Mouse (Mus musculus): ENCODE results near the gene Tmem245.
"Not testable (repeated sequence)": the region's sequence is repeated elsewhere in the genome, so short reads cannot be mapped to it uniquely, and the experiment has no call there.

Gene Tmem245

DNA sequence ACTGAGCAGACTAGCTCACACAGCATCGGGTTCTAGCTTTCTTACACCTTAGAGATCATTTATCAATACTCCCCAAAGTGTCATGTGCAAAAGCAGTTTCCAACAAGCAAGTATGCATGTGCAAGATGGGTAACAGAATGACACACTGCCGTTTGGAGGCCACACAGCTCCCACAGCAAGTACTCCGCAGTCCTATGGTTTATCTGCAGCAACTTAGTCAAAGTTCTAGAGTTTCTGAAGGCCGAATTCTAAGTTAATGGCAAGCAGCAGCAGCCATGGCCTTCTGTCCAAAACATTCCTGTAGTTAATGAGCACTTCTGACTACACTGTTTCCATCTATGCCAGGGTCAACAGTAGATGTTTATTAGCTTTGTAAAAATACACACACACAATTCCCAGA lies 20.3 kb downstream of the Tmem245 start:
- DNase-seq (ENCODE audit: low spot score) = no peak

DNA sequence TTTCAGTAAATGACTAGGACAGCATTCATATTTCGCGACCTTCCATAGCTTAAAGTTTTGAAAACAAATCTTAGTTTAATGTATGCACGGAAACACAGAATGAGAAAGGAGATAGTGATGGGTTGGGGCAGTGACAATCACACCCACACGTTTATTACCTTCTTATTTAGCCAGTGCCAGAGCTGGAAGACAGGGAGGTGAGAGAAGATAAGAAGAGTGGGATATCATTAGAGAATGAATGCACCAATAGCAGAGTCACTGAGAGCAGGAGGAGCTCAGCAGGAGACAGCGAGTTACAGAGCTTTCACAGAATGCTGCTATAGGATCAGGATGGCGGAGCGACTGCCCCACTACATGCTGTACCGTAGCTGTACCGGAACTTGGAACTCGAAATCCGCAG lies 25.0 kb downstream of the Tmem245 start:
- DNase-seq (ENCODE audit: low spot score) = no peak

DNA sequence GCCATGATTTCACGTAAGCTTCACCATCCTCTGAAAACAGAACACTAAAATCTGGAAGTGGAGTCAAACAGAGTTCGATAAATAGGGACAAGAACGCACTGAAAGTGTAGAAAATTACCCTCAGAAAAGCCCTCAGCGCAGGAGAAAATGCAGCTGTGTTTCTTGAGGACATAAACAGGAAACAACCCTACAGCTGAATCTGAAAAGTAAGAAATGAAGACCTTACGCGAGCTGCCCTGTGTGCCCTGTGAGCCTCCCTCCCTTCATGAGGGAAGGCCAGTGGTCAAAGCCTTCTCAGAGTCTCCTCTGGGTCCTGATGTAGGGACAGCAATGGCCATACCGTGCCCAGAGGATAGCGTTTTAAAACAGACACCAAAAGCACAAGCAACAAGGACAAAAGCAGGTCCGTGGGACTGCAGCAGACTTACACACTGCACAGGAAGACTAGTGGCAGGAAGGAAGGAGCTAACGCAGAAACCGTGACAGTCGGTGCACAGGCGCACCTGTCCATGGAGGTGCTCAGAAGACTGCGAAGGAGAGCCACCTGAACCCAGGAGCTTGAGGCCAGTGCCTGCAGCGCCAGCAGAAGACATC lies 31.4 kb downstream of the Tmem245 start:
- no peak for DNase-seq (ENCODE audit: low spot score)

DNA sequence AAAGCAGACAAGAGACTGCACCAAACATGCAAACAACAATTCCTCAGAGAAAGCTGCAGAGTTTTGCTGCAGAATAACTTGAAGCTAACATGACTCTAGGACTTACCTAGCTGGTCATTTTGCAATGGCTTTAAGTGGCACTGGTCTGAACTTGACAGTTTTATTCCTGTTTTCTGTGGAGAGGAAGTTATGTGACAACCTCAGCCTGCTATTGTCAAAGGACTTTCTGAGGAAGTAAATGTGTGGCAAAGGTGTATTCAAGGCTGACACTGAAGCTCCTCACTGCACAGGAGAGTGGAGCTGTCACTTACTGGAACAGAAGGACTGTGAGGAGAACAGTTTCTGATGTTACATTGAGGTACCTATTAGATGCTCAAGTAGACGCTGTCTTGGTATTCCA lies 32.5 kb downstream of the Tmem245 start:
- DNase-seq (ENCODE audit: low spot score) = no peak

DNA sequence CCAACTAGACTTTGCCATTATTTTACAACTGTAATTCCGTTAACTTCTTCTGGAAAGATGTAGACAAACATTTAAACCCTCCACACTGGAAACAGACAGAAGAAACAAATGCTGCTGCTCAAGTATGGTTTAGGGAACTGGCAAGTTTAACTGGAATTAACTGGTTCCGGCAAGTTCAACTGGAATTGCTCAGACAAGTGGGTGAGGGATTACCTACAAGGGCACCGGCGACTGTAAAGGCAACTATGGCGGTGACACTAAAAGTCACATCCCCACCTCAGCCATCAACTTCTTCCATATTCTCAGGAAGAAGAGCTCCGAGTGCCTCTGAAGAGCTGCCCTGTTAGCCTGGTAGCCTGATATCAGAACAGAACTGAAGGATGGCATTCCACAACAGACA lies 32.9 kb downstream of the Tmem245 start:
- DNase-seq (ENCODE audit: low spot score) = no peak

DNA sequence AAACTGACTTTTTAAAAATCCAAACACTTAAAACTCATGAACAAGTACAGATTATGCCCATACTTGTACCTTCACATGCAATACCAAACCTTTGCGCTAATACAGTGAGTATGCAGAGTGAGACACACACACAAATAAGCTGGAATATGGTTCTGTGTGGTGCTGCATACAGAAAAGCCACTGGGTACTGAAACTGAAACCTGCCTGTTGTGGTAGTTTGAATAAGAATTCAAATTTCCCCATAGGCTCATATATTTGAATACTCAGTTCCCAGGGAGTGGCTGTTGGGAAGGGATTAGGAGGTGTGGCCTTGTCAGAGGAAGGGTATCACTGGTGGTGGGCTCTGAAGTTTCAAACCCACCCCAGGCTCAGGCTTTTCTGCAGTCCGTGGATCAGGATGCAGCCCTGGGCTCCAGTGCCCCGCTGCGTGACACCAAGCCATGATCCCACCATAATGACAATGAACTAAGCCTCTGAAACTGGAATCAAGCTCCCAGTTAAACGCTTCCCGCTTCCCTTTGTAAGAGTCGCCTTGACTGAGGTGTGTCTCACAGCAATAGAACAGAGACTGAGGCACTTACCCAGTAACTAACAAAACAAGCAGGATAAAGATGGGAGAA lies 34.7 kb downstream of the Tmem245 start:
- no peak for DNase-seq (ENCODE audit: low spot score)

DNA sequence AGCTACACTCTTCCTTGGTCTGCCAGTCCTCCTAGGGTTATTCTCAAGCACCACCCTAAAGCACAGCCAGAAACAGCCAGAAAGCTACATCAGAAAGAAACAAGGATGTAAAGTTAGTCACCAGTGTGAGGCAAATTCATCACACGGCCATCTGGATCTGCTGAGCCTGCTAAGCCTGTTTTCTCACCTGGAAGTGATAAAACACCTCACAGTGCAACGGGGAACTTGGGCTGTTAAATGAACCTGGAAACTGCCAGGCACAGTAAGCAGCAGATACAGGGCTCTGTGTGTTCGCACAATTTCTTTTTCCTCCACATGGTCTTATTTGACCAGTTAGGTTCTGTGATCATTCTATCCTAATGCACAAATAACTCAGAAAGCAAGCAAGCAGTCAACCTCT lies 37.7 kb downstream of the Tmem245 start:
- no peak for DNase-seq (ENCODE audit: low spot score)

DNA sequence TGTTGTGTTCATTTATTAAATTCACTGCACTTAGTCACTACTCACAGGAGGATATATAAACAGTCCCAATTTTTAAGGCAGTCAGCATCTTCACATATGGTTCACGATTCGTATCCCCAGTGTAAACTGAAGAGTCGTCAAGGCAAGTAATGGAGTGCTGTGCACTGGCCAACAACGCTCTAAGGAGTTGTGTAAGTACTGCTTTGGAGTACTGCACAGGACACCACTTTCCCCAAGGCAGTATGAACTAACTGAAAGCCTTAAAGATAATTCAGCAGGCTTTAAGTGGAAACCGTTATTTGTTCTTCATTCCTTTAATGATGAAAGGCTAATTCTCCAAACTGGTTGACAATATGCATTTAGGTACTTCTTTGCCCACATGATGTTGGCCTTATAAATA lies 39.6 kb downstream of the Tmem245 start:
- DNase-seq (ENCODE audit: low spot score) = no peak

DNA sequence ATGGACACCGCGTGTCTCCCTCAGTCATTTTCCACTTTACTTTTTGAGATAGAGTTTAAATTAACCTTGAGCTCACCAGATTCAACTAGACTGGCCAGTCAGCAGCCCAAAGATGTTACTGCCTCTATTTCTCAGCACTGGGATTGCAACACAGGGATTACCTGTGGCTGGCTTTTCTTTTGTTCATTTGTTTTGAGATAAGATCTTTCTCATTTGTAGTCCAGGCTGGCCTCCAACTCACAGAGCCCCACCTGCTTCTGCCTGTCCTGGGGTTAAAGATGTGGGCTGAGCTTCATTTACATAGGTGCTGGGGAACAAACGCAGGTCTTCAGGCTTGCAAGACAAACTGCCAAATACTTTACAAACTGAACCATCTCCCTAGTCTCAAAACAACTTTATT lies 40.3 kb downstream of the Tmem245 start:
- DNase-seq (ENCODE audit: low spot score) = no peak

DNA sequence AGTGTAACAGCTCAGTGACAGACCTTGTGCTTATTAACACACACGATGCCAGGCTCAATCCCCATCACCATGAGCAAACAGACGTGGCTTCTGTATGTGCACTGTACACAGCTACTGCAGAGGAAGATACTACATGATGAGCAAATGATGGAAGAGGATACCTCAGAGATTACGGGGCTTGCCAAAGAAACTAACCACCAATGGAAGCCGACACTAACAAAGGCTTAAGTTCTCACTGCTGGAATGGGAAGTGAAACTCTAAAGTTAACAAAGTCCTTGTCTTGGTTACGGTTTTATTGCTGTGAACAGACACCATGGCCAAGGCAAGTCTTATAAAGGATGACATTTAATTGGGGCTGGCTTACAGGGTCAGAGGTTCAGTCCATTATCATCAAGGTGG lies 41.7 kb downstream of the Tmem245 start:
- DNase-seq (ENCODE audit: low spot score) = no peak

DNA sequence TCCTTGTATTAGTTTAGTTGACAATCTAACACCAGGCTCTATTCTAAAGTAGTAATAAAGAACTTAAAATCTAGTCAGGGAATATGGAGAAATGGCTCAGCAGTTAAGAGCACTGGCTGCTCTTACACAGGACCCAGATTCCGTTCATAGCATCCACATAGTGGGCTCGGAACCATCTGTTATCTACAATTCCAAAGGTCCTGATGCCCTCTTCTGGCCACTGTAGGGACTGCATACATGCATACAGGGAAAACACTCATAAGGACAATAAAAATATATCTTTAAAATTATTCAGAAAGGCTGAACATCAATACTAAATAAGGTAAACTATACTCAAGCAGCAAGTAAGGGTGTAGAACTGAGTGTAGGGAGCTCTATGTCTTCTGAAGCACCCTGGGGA lies 45.6 kb downstream of the Tmem245 start:
- DNase-seq (ENCODE audit: low spot score) = peak; percentile 7

DNA sequence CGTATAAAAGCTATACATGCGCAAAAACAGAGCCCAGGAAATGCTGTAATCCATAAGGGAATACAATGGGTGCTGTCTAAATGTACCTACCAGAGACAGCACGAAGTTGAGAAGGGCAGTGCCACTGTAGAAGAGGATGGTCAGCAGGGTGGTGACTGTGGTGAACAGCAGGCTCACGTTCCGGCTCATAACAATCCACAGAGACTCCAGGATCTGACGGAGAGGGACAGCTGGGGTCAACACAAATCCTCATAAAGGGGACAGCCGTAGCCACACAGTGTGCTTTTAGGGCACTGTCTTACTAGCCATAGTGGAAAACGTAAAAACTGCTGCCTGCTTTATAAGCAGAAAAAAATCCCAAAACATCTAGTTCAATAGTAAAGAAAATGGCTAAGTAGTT lies 48.0 kb downstream of the Tmem245 start:
- DNase-seq (ENCODE audit: low spot score) = no peak

DNA sequence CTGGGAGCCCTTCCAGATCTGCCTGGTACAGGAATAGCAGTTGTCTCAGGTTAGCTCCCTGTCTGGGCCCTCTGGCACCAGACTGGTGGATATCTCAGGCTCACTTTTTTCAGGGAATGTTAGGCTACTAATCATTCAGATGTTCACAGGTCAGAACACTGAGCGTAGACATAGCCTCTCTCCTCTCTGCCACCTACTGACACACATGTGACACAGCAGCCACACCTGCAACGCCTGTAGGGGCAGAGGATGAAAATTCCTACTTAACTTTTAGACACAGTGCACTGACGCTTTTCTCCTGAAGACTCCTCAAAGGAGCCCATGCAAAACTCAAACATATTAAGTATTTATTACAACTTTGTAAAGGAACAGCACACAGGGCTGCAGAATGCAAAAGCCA lies 49.7 kb downstream of the Tmem245 start:
- no peak for DNase-seq (ENCODE audit: low spot score)

DNA sequence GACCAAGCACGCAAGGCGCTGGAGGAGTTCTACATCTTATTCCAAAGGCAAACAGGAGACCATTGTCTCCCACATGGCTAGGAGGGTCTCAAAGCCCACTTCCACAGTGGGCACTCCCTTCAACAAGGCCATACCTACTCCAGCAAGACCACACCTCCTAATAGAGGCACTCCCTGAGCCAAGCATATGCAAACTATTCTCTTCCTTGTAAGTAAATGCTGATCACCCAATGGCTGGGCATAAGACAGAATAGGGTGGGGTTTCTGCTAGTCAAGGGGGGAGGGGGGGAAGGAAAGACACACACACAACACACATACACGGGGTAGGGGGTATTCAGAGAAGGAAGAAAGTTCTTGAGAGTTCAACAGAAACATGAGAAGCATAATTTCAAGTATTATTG lies 53.0 kb downstream of the Tmem245 start:
- no peak for DNase-seq (ENCODE audit: low spot score)

DNA sequence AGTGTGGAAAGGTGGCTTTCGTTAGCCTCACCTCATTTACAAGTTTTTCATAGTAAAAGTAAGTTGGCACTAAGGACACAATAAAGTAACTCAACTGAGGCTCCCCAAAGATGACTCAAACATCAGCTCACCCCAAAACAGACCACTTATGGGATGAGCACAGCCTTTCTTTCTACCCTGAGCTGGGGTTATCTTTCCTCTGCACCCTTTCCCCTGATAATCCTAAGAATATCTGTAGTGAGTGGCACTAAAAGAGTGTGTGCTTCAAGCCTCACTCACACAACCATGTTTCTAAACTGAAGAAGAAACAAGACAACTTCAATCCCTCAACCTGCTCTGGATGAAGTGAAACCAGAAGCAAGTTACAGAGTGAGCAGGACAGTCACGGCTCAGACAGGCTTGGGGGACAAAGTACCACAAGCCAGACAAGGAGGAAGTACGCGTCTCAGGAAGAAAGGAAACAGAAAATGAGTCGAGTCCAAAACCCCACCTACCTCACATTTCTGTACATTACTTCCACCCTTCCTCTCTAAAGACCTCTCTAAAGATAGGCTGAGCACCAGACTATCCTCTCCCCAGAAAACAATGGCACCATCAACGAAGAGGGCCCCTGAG lies 54.6 kb downstream of the Tmem245 start:
- DNase-seq (ENCODE audit: low spot score) = no peak

DNA sequence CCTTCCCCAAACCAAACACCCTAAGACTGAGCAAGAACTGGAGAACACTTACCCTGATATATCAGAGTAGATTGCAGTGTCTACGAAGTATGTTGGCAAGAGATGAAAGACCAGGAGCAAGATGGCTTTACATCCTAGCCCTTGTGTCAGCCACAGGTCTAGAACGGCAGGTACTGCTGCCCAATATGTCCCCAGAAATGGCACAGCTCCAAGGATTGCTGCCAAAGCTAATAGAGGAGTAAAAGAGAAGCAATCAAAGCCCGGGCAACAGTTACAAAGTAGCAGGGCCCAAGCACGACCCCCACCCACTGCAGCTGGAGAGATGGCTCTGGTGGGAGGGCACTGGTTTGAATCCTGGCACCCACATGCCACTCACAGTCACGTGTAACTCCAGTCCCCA lies 58.8 kb downstream of the Tmem245 start:
- DNase-seq (ENCODE audit: low spot score) = no peak

DNA sequence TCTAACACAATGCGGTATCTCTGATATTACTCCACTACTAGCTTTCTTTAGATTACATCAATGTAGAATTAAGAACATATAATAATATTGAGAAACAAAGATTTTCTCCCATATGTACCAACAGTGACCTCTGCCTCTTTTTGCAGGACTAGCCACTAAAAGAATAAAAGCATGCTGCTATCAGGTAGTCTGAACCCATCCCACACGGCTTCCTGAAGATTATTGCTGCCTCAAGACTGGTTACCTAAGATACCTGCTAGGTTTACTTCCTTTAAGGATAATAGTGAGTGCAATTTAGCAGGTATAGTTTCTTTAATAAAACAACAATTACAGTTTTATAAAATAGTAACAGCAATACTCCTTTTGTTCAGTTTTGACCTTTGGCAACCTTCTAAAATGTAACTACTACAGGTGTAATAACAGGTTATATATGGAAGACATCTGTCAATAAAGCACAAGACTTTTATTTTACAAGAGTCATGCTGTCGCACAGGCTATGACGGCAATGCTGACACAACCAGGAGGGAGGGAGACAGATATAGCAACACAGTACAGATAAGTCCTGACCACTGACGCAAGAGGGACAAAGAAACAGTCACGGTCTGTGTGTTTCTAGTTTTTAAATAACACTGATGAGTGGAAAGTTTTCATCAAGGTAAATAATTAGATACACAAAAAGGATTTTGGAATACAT lies 60.8 kb downstream of the Tmem245 start:
- no peak for DNase-seq (ENCODE audit: low spot score)

DNA sequence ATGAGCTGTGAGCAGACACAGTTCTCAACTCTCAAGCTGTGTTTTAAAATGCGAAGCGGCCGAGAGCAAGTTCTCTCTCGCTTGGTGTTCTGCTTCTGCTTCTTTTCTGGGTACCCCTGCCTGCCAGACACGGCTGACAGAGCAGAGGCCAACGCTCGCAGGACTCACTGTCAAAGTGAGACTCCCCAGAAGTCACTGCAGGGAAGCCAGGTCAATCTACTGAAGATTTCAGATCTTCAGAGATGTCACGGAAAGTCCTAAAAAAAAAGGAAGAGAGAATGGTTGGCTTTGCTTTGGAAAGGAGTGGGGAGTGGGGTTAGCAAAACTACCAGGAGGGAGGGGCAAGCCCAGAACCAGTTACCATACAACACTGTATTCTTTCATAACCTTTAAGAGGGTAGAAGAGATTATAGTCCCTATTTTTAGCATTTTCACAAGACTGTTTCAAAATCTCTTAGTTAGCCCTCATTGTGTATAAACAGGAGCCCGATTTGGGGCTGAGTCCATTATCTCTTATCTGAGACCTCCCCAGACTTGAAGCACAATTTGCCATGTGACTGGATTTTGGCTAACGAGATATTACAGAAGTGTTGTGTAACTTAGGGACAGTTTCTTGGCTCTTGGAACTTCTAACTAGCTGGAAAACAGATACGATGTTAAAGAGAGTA lies 67.1 kb downstream of the Tmem245 start:
- DNase-seq (ENCODE audit: low spot score) = no peak

DNA sequence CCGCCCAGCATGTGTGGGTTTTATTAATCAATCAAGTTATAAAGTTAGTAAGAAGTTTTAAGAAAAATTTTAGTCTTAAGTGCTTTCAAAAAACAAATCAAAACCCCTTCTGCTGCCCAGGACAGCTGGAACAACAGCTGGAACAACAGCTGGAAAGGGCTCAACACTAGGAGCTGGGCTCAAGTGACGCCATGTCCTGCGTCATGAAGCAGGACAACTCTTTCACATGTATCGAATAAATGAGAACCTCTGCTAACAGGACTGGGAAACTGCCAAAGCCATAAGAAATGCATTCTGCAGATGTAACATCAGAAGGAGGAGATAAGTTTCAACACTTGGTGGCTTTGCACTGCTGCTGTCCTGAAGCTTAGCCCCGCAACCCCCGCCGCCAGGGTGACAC lies 68.3 kb downstream of the Tmem245 start:
- no peak for DNase-seq (ENCODE audit: low spot score)

DNA sequence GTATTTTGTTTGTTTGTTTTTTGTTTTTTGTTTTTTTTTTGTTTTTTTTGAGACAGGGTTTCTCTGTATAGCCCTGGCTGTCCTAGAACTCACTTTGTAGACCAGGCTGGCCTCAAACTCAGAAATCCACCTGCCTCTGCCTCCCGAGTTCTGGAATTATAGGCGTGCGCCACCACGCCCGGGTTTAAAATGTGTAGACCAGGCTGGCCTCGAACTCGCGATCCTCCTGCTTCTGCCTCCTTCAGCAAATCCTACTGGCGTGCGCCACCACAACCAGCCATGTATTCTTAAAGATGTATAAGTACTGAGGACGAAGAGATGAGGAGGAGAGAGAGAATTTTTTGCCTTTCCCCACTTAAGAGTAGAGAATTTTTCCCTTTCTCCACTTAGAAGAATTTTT lies 76.7 kb downstream of the Tmem245 start:
- not testable (repeated sequence) for DNase-seq (ENCODE audit: low spot score)

DNA sequence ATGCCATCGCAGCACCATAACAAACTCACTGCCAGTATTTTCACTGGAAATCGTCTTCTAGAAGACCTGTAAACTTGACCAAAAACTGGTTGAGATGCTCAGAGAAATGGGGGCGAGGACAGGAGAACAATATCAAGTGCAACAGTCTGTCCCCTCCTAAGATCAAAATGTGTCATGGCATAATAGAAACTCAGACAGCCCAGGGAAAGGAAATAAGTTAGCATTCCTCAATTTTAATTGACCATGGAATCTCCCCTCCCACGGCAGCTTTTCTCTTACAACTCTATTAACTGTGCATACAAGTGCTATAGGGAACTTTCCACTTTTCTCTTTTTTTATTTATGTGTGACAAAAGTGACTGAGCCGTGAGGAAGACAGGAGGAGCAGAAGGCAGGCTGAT lies 79.5 kb downstream of the Tmem245 start:
- DNase-seq (ENCODE audit: low spot score) = no peak

DNA sequence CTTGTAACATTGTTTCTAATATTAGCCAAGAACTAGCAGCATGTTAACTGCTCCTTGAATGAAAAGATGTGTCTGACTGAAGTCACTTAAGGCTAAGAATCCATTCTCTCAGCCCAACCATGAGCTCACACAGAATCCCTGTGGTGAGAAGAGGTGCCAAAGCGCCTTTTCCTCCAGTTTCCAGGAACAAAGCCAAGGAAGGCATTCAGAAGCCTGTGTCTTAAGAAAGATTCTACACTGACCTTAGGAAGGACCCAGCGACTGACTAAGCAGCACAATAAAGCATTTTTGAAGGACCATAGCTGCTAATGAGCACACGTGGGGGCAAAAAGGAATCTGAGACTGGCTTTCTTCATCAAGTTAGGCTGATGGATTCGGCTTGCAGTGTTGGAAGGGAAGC lies 81.3 kb downstream of the Tmem245 start:
- peak; percentile 89 for DNase-seq (ENCODE audit: low spot score)

DNA sequence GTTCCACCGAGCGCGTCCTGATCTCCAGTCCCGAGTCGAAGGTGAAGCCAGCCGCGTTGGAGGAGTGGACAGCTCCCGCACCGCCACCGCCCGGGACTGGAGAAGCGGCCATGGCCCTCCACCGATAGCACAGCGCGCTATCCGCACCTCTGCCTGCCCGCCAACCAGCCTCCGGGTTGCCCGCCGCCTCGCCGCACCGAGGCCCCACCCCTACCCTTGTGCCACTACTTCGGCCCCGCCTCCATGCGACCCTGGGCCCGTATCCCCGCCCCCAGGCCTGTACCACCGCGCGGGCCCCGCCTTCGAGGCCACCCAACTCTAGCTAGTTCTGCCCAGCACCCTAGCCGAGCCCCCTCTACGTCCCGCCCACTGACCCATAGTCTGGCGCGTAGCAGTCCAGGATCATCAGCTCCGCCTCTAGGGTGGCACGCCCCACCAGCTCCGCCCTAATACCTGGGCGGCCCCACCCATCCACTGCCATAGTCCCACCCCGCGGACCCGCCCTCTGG lies 82.2 kb downstream of the Tmem245 start, which contains the start of gene Ctnnal1:
Gene Ctnnal1, minus strand, starts transcription at position 186 of the 509 bp plus-strand sequence.
- DNase-seq (ENCODE audit: low spot score) = peak; percentile 82

Measured in adipocyte (in vitro differentiated cells).